Mouse (Mus musculus): ENCODE measurements at regions not wholly inside any gene's neighbourhood (a gene's known extent, or its start where the extent isn't known, plus 50 kb on each side); places are given as distances from the start of the nearest gene placed in this dataset.

GRCm38 (mm10) chr10:44945205-44945725, 121.7 kb upstream of the Prep start:
- DNase-seq (ENCODE audit: low spot score in 2 of 2): no peak

GRCm38 (mm10) chr10:44939403-44939802, 127.6 kb upstream of the Prep start:
- no peak for DNase-seq (ENCODE audit: low spot score in 2 of 2)

- no peak for DNase-seq (ENCODE audit: low spot score in 2 of 2)
Observed at GRCm38 (mm10) chr10:44936976-44937500, 130.0 kb upstream of the Prep start.

- no peak for DNase-seq (ENCODE audit: low spot score in 2 of 2)
Observed at GRCm38 (mm10) chr10:44930796-44931195, 136.2 kb upstream of the Prep start.

- no peak for DNase-seq (ENCODE audit: low spot score in 2 of 2)
Observed at GRCm38 (mm10) chr10:44913751-44914388, 153.1 kb upstream of the Prep start.

- DNase-seq (ENCODE audit: low spot score in 2 of 2): no peak
Observed at GRCm38 (mm10) chr10:44904520-44904919, 162.5 kb upstream of the Prep start.

GRCm38 (mm10) chr10:44901203-44901602, 165.8 kb upstream of the Prep start:
- DNase-seq (ENCODE audit: low spot score in 2 of 2): no peak

- no peak for DNase-seq (ENCODE audit: low spot score in 2 of 2)
Observed at GRCm38 (mm10) chr10:44892124-44892523, 174.9 kb upstream of the Prep start.

- no peak for DNase-seq (ENCODE audit: low spot score in 2 of 2)
Observed at GRCm38 (mm10) chr10:44887081-44887683, 179.8 kb upstream of the Prep start.

GRCm38 (mm10) chr10:44881967-44882366, 185.0 kb upstream of the Prep start:
- DNase-seq (ENCODE audit: low spot score in 2 of 2): no peak

- DNase-seq (ENCODE audit: low spot score in 2 of 2): no peak
Observed at GRCm38 (mm10) chr10:44877076-44877663, 189.8 kb upstream of the Prep start.

GRCm38 (mm10) chr10:44873642-44874285, 193.2 kb upstream of the Prep start:
- no peak for DNase-seq (ENCODE audit: low spot score in 2 of 2)

GRCm38 (mm10) chr10:44864191-44864747, 202.7 kb upstream of the Prep start:
- DNase-seq (ENCODE audit: low spot score in 2 of 2): no peak

- DNase-seq (ENCODE audit: low spot score in 2 of 2): no peak
Observed at GRCm38 (mm10) chr10:44862360-44862674, 204.7 kb upstream of the Prep start.

- no peak for DNase-seq (ENCODE audit: low spot score in 2 of 2)
Observed at GRCm38 (mm10) chr10:44861671-44862359, 205.2 kb upstream of the Prep start.

- no peak for DNase-seq (ENCODE audit: low spot score in 2 of 2)
Observed at GRCm38 (mm10) chr10:44857444-44857843, 209.6 kb upstream of the Prep start.

GRCm38 (mm10) chr10:44854109-44854508, 212.9 kb upstream of the Prep start:
- DNase-seq (ENCODE audit: low spot score in 2 of 2): no peak

GRCm38 (mm10) chr10:44849016-44849415, 218.0 kb upstream of the Prep start:
- DNase-seq (ENCODE audit: low spot score in 2 of 2): no peak

GRCm38 (mm10) chr10:44846765-44847164, 220.2 kb upstream of the Prep start:
- DNase-seq (ENCODE audit: low spot score in 2 of 2): no peak

GRCm38 (mm10) chr10:44846149-44846548, 220.9 kb upstream of the Prep start:
- DNase-seq (ENCODE audit: low spot score in 2 of 2): peak; percentile 15 to 18

GRCm38 (mm10) chr10:44840449-44840848, 226.6 kb upstream of the Prep start:
- DNase-seq (ENCODE audit: low spot score in 2 of 2): no peak

- DNase-seq (ENCODE audit: low spot score in 2 of 2): no peak
Observed at GRCm38 (mm10) chr10:44832455-44832854, 234.5 kb upstream of the Prep start.
